7 mouse cellular contexts compared by ENCODE assay signal in the genomic region with DNA sequence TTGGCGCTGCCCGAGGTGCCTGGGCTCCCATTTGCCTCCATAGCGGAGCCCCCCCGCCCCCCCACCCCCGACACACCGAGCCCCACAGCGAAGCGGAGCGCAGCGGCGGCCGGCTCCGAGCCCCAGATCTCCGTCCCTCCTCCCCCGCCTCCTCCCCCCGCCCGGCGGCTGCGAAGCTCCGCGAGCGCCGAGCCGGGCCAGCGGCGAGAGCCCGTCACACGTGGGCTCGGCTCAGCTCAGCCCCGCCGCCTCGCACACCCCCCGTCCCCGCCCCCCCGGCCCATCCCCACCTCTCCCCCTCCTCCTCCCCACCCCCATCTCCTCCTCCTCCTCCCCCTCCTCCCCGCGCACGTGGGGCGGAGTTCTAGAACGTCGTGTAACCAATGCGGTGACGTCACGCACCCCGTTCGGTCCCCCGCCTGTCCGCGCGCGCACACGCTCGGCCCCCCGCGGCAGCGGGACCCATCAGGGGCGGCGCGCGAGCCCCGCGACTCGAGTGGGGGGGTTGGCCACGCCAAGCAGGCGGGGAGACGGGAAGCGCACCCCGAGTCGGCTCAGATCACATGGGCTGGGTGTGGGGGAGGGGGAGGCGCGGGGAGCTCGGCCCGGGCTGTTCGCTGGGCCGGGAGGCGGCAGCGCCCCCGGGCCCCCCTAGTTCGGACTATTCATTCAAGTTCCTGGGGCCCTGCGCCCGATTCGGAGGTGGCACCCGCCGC. TPM values are rescaled to one million over a fixed set of nuclear protein-coding genes. Genes with fewer than 3 reads are reported as not detected.
DNase-seq lines count a peak whose midpoint lies in the region; ATAC-seq and TF ChIP-seq lines count a peak whose summit lies in the region.

A gene (minus strand): TSS at position 464 of the 716 bp plus-strand sequence.

- intact Hi-C loops in gastrocnemius, postnatal 36 days (cut with DNase I), result loop anchor here (5.0 kb wide), 1 partner anchor 61 kb away; no protein-coding TSS in a partner anchor
- intact Hi-C loops in left cerebral cortex, postnatal 4 days (cut with DNase I), result no loop called here

- no peaks in the 10 kb centered on the region for H3K36me3 ChIP-seq in intestine, embryonic 16.5 days (ENCODE audit: control insufficient read depth, insufficient read depth, low read length)
- H3K36me3 ChIP-seq in midbrain, embryonic 12.5 days, result no peaks in the 10 kb centered on the region
- no peaks in the 10 kb centered on the region for H3K36me3 ChIP-seq in small intestine, adult 2 months (ENCODE audit: control insufficient read depth, insufficient read depth, low read length)

- peak within 1 kb of the TSS; percentile 98 for H3K9ac ChIP-seq in intestine, embryonic 16.5 days (ENCODE audit: low read depth, low read length)
- H3K9ac ChIP-seq in midbrain, embryonic 12.5 days (replicated peaks), result peak within 1 kb of the TSS; percentile 98

- H3K4me3 ChIP-seq in intestine, embryonic 16.5 days (ENCODE audit: low read length), result peak within 1 kb of the TSS; percentile 90
- peak within 1 kb of the TSS; percentile 98 for H3K4me3 ChIP-seq in midbrain, embryonic 12.5 days
- H3K4me3 ChIP-seq in small intestine, adult 2 months (ENCODE audit: low read depth, low read length), result peak within 1 kb of the TSS; percentile 97

- peaks cover 26% of the 10 kb centered on the region for H3K4me1 ChIP-seq in intestine, embryonic 16.5 days (ENCODE audit: control insufficient read depth, insufficient read depth, low read length)
- peaks cover 52% of the 10 kb centered on the region for H3K4me1 ChIP-seq in midbrain, embryonic 12.5 days
- no peaks in the 10 kb centered on the region for H3K4me1 ChIP-seq in small intestine, adult 2 months (ENCODE audit: control insufficient read depth, insufficient read depth, insufficient read length, low read length)

- H3K27ac ChIP-seq in intestine, embryonic 16.5 days (ENCODE audit: low read length), result peak within 1 kb of the TSS; percentile 86
- peak within 1 kb of the TSS; percentile 95 for H3K27ac ChIP-seq in midbrain, embryonic 12.5 days (replicated peaks)
- peak within 1 kb of the TSS; percentile 54 for H3K27ac ChIP-seq in small intestine, adult 2 months (ENCODE audit: insufficient read depth, low read depth, low read length)

- no peaks in the 10 kb centered on the region for H3K9me3 ChIP-seq in intestine, embryonic 16.5 days (ENCODE audit: control insufficient read depth, low read length)
- H3K9me3 ChIP-seq in midbrain, embryonic 12.5 days, result no peaks in the 10 kb centered on the region

- no peak for TF ChIP-seq CTCF in small intestine, adult 2 months (IDR thresholded peaks at IDR 0.05; ENCODE audit: extremely low read depth, insufficient read length, insufficient replicate concordance, low read depth, low read length)

- peak within 1 kb of the TSS; percentile 94 for H3K4me2 ChIP-seq in intestine, embryonic 16.5 days (ENCODE audit: low read depth, low read length)
- peak within 1 kb of the TSS; percentile 86 for H3K4me2 ChIP-seq in midbrain, embryonic 12.5 days (replicated peaks)

- no peaks in the 10 kb centered on the region for H3K27me3 ChIP-seq in intestine, embryonic 16.5 days (replicated peaks; ENCODE audit: control insufficient read depth, insufficient read depth, low read length)
- no peaks in the 10 kb centered on the region for H3K27me3 ChIP-seq in midbrain, embryonic 12.5 days
- no peaks in the 10 kb centered on the region for H3K27me3 ChIP-seq in small intestine, adult 2 months (ENCODE audit: control insufficient read depth, insufficient read depth, low read length)

- TF ChIP-seq POLR2A in small intestine, adult 2 months (IDR thresholded peaks at IDR 0.05; ENCODE audit: low read depth, low read length), result peak; percentile 28

- WGBS in intestine, embryonic 16.5 days, result under 1% methylated on average over 61 of the region's 84 CpGs
- WGBS in midbrain, embryonic 12.5 days, result under 1% methylated on average over 58 of the region's 84 CpGs
- under 1% methylated on average over 69 of the region's 84 CpGs for WGBS in small intestine, adult 2 months

- peak; percentile 94 for DNase-seq in adrenal gland, adult 2 months
- peak; percentile 93 for DNase-seq in embryo, embryonic 11.5 days (ENCODE audit: low read depth, low spot score)
- peak; percentile 86 to 91 for DNase-seq in gastrocnemius, postnatal 36 days
- DNase-seq in left cerebral cortex, postnatal 4 days, result peak; percentile 97

- peak; percentile 85 for ATAC-seq in intestine, embryonic 16.5 days
- peak; percentile 83 for ATAC-seq in midbrain, embryonic 12.5 days (ENCODE audit: low FRiP score, low read depth)

RNA-seq across cellular contexts. Expression of the gene that starts here (rescaled TPM):
- 100 to 1,000 TPM; 205 to 214 TPM for total RNA-seq in adrenal gland, adult 2 months (2021)
- polyA plus RNA-seq in adrenal gland, adult 2 months (2012; rRNA removed), result 39.1 and 40.3 TPM in 2 replicates
- total RNA-seq in gastrocnemius, postnatal 36 days (2021), result 100 to 1,000 TPM; 178 to 179 TPM
- 8.7 and 10.0 TPM in 2 replicates for polyA plus RNA-seq in intestine, embryonic 16.5 days (2015; fragmentation: Nextera tagmentation; extraction: Ambion mirVana)
- 10 to 100 TPM; 75.8 to 90.1 TPM for total RNA-seq in left cerebral cortex, postnatal 4 days (2021)
- 41.5 and 47.9 TPM in 2 replicates for polyA plus RNA-seq in midbrain, embryonic 12.5 days (2016; fragmentation: Nextera tagmentation; extraction: Ambion mirVana)
- 5.1 and 8.8 TPM in 2 replicates for polyA plus RNA-seq in small intestine, adult 2 months (2012; rRNA removed)

Comparison
In these comparisons a context has a peak if more than half of its experiments do, and no peak if none do; other contexts are left out.
1. Peak in every context shown above with its lines: DNase-seq, ATAC-seq, H3K4me3 ChIP-seq and H3K27ac ChIP-seq.